Mouse (Mus musculus) lung, embryonic 14.5 days (tissue): Measurements from ENCODE around the gene Tmem82. TPM values are rescaled to one million over a fixed set of nuclear protein-coding genes. Genes with fewer than 3 reads are reported as not detected.

Experiments
- ATAC-seq: fragments of 200-750 bp; cut with Nextera tagmentation; 2 replicates; pipeline ENCODE4 v1.8.0; 2017; ENCODE audit warnings: mild to moderate bottlenecking, moderate TSS enrichment, moderate library complexity; ENCODE audit not compliant: insufficient read depth
- DNase-seq: peaks from one replicate; pipeline ENCODE4 v3.0.0-alpha.2; 2015
- H3K27ac ChIP-seq: fragments of 300-500 bp; sonication (generic); 2 replicates; pipeline ENCODE4 v1.5.1; 2014; ENCODE audit warnings: low read depth, mild to moderate bottlenecking, moderate library complexity
- H3K27me3 ChIP-seq: fragments of 300-500 bp; sonication (generic); 2 replicates; pipeline ENCODE4 v1.6.1; 2014; ENCODE audit warnings: low read length, control low read depth; ENCODE audit not compliant: insufficient read depth
- H3K36me3 ChIP-seq: fragments of 300-500 bp; sonication (generic); 2 replicates; pipeline ENCODE4 v1.6.1; 2014; ENCODE audit warnings: control low read depth; ENCODE audit not compliant: insufficient read depth
- H3K4me1 ChIP-seq: fragments of 300-500 bp; sonication (generic); 2 replicates; pipeline ENCODE4 v1.6.1; 2014; ENCODE audit warnings: antibody characterized with exemption, control low read depth; ENCODE audit not compliant: insufficient read depth
- H3K4me2 ChIP-seq: fragments of 300-500 bp; sonication (generic); 2 replicates; pipeline ENCODE4 v1.6.1; 2014; ENCODE audit warnings: mild to moderate bottlenecking
- H3K4me3 ChIP-seq: fragments of 300-500 bp; sonication (generic); 2 replicates; pipeline ENCODE4 v1.5.1; 2014; ENCODE audit warnings: low read depth, low read length
- H3K9ac ChIP-seq: fragments of 300-500 bp; sonication (generic); 2 replicates; pipeline ENCODE4 v1.6.1; 2014
- H3K9me3 ChIP-seq: fragments of 300-500 bp; sonication (generic); 2 replicates; pipeline ENCODE4 v1.6.1; 2016; ENCODE audit warnings: low read depth, low read length, control low read depth
- CTCF ChIP-seq: IDR thresholded peaks from 2 replicates; pipeline ENCODE4 v1.5.1; 2016; ENCODE audit warnings: antibody characterized with exemption, low read depth
- WGBS: fragments of 180-500 bp; shearing (Covaris S2); extraction: QIAGEN DNeasy Blood & Tissue Kit; methylation state at CpG from one replicate; pipeline ENCODE4 v1.1.7; 2014; 5-methylcytosine and 5-hydroxymethylcytosine counted together
- polyA plus RNA-seq: library from polyadenylated mRNA; unstranded; fragments of >200 nt; fragmentation: Nextera tagmentation; extraction: Ambion mirVana; gene quantifications from 2 replicates; pipeline ENCODE4 v1.2.1, GENCODE M21; 2014

The Tmem82 gene
- polyA plus RNA-seq, 1 experiment from 2014 or later = 0.50 TPM

DNA sequence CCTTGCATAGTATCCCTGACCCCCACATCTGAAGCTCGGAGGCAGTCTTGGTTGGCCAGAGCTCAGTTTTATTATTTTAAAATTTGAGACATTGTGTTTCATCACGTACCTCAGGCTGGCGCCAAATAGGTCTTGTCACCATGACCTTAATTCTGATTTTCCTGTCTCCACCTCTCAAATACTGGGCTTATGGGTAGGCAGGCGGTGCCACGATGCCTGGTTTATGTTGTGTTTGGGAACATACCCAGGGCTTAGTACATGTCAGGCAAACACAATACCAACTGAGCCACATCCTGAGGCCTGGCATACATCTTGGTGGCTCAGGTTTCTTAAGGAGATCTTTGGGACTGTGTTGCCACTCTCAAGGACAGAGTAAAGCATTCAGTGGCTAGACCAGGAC lies 4.1 kb upstream of the Tmem82 start:
- H3K27me3 ChIP-seq = no peaks in the 10 kb centered on the region
- no peak for ATAC-seq
- TF ChIP-seq CTCF = no peak
- H3K9me3 ChIP-seq = no peaks in the 10 kb centered on the region
- H3K4me1 ChIP-seq = peaks cover 7% of the 10 kb centered on the region
- no peak overlapping the region for H3K4me3 ChIP-seq
- H3K27ac ChIP-seq = no peak overlapping the region
- peaks cover 24% of the 10 kb centered on the region for H3K36me3 ChIP-seq
- no peak overlapping the region for H3K9ac ChIP-seq
- no peak for DNase-seq
- WGBS = 71% methylated on average over 5 of the region's 5 CpGs
- H3K4me2 ChIP-seq = no peak overlapping the region

GRCm38 (mm10) chr4:141622091-141622490 lies 3.7 kb upstream of the Tmem82 start:
- WGBS = 70% methylated on average over 8 of the region's 8 CpGs
- ATAC-seq = no peak

GRCm38 (mm10) chr4:141621297-141621696 lies 2.9 kb upstream of the Tmem82 start:
- Histone ChIP-seq H3K36me3 (peaks cover 11% of the 10 kb centered on the region), H3K9me3 (no peaks in the 10 kb centered on the region), H3K4me3 (no peak overlapping the region), H3K27ac (no peak overlapping the region), H3K9ac (no peak overlapping the region), H3K4me1 (peaks cover 10% of the 10 kb centered on the region), H3K4me2 (no peak overlapping the region), H3K27me3 (no peaks in the 10 kb centered on the region)
- no peak for DNase-seq
- WGBS = 81% methylated on average over 8 of the region's 8 CpGs
- TF ChIP-seq CTCF = no peak
- no peak for ATAC-seq

More at GRCm38 (mm10) chr4:141622091-141622490, 3.7 kb upstream of the Tmem82 start:
- Histone ChIP-seq H3K27me3 (no peaks in the 10 kb centered on the region), H3K27ac (no peak overlapping the region), H3K4me1 (peaks cover 10% of the 10 kb centered on the region), H3K9ac (no peak overlapping the region), H3K9me3 (no peaks in the 10 kb centered on the region), H3K4me2 (no peak overlapping the region), H3K36me3 (peaks cover 19% of the 10 kb centered on the region), H3K4me3 (no peak overlapping the region)
- TF ChIP-seq CTCF = no peak
- DNase-seq = no peak

- Histone ChIP-seq H3K27ac (no peak overlapping the region), H3K4me2 (no peak overlapping the region), H3K4me1 (peaks cover 10% of the 10 kb centered on the region), H3K36me3 (no peaks in the 10 kb centered on the region), H3K27me3 (no peaks in the 10 kb centered on the region), H3K9ac (no peak overlapping the region), H3K9me3 (no peaks in the 10 kb centered on the region), H3K4me3 (no peak overlapping the region)
- ATAC-seq = no peak
- 78% methylated on average over 9 of the region's 9 CpGs for WGBS
- DNase-seq = no peak
- no peak for TF ChIP-seq CTCF
Measured at GRCm38 (mm10) chr4:141619299-141619883, 958 bp upstream of the Tmem82 start.

DNA sequence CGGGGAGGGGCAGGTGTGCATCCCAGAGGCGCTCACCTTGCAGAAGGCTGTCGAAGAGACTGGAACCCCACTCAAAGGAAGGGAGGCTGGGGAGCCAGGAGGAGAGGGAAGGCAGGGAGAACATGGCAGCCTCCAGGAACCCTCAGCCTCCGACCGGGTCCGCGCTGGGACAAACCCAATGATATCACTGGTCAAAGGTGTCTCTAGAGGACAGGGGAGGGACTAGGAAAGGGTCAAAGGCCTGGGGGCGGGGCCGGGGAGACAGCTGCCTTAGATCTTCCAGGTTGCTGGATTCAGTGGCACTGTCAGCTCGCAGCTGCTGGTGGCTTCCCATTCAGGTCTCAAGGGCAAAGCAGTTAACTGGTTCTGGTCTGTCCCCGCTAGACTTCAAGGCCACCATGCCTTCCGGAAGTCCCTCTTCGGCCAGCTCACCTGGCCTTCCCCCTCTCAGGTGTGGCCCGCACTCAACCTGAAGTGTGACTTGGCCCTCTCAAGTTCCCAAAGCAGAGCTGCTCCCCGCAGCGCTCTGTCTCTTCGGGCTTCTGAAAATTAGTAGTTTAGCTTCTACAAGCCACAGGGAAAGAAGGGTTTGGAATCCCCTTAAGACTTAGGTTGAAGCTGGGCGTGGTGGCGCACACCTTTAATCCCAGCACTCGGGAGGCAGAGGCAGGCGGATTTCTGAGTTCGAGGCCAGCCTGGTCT lies 419 bp downstream of the Tmem82 start:
- Histone ChIP-seq H3K9ac (peak overlapping the region; percentile 28), H3K4me3 (peak overlapping the region; percentile 27), H3K27ac (no peak overlapping the region), H3K36me3 (no peaks in the 10 kb centered on the region), H3K4me2 (peak overlapping the region; percentile 64), H3K9me3 (no peaks in the 10 kb centered on the region), H3K4me1 (peaks cover 10% of the 10 kb centered on the region), H3K27me3 (no peaks in the 10 kb centered on the region)
- WGBS = 11% methylated on average over 22 of the region's 22 CpGs
- no peak for TF ChIP-seq CTCF
- DNase-seq (no peak), ATAC-seq (peak; percentile 10; the same call in 1 of the 2 replicates)

GRCm38 (mm10) chr4:141617299-141617698 lies 1.1 kb downstream of the Tmem82 start:
- DNase-seq (peak; percentile 83), ATAC-seq (peak; percentile 52)
- H3K4me2 ChIP-seq = peak overlapping the region; percentile 64
- peaks cover 10% of the 10 kb centered on the region for H3K4me1 ChIP-seq
- no peak overlapping the region for H3K27ac ChIP-seq
- 6% methylated on average over 20 of the region's 20 CpGs for WGBS
- peak overlapping the region; percentile 28 for H3K9ac ChIP-seq
- peak overlapping the region; percentile 27 for H3K4me3 ChIP-seq
- no peaks in the 10 kb centered on the region for H3K9me3 ChIP-seq
- no peaks in the 10 kb centered on the region for H3K27me3 ChIP-seq
- H3K36me3 ChIP-seq = no peaks in the 10 kb centered on the region
- peak; percentile 70 for TF ChIP-seq CTCF

DNA sequence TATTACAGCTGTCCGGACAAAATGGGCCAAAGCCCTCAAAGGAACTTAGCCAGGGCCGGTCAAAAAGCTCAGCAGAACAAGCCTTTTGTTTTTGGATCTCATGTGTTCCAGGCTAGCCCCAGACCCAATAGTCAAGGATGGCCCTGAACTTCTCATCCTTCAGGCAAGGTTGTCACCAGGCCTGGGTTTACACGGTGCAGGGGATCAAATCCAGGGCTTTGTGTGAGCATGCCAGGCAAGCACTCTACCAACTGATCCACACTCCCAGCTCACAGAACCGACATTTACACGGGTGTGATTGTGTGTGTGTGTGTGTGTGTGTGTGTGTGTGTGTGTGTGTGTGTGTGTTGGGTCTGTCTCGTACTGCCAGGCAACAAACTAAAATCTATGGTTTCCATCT lies 1.6 kb downstream of the Tmem82 start:
- Histone ChIP-seq H3K9me3 (no peaks in the 10 kb centered on the region), H3K36me3 (no peaks in the 10 kb centered on the region), H3K4me2 (no peak overlapping the region), H3K4me3 (no peak overlapping the region), H3K9ac (no peak overlapping the region), H3K4me1 (peaks cover 10% of the 10 kb centered on the region), H3K27ac (no peak overlapping the region), H3K27me3 (no peaks in the 10 kb centered on the region)
- no peak for TF ChIP-seq CTCF
- ATAC-seq (no peak), DNase-seq (no peak)
- 73% methylated on average over 6 of the region's 6 CpGs for WGBS
